Mouse (Mus musculus) splenic B cell, adult 2 months (primary cell): ENCODE data around the gene Unkl.
"Not testable (repeated sequence)": the region's sequence is repeated elsewhere in the genome, so short reads cannot be mapped to it uniquely, and the experiment has no call there.

Experiments used
- DNase-seq: peaks from one replicate; pipeline ENCODE4 v3.0.0-alpha.2; 2011; ENCODE audit warnings: low read depth, low spot score
- H3K27me3 ChIP-seq: 2 replicates; pipeline ENCODE4 v1.6.1; 2012; ENCODE audit warnings: mild to moderate bottlenecking, low read length, moderate library complexity, mixed read lengths; ENCODE audit not compliant: control insufficient read depth, poor library complexity, insufficient read depth, severe bottlenecking
- H3K36me3 ChIP-seq: 2 replicates; pipeline ENCODE4 v1.6.1; 2012; ENCODE audit warnings: mild to moderate bottlenecking, low read length, moderate library complexity, mixed read lengths; ENCODE audit not compliant: control insufficient read depth, poor library complexity, insufficient read depth, severe bottlenecking

Unkl gene

DNA sequence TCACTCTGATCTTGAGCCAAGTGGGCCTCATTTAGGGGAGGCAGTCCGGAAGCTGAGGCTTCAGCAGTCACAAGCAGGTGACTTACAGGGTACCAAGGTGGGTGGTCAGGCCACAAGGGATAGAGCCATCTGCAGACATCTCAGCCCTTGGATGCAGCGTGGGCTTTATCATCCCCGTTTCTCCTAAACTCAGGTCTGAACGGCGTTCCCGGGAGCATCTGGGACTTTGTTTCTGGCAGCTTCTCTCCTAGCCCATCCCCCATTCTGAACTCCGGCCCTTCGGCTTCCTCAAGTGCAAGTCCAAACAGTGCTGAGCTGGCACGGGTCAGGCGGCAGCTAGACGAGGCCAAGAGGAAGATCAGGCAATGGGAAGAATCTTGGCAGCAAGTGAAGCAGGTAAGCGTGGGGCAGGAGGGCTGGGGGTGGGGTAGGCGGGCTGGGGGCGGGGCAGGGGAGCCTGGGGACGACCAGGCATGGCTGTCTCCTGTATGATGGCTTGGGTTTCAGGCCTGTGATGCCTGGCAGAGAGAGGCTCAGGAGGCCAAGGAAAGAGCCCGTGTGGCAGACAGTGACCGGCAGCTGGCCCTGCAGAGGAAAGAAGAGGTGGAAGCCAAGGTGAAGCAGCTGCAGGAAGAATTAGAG, 41.9 kb downstream of the Unkl start:
- H3K36me3 ChIP-seq, DNase-seq, H3K27me3 ChIP-seq: not testable (repeated sequence)

DNA sequence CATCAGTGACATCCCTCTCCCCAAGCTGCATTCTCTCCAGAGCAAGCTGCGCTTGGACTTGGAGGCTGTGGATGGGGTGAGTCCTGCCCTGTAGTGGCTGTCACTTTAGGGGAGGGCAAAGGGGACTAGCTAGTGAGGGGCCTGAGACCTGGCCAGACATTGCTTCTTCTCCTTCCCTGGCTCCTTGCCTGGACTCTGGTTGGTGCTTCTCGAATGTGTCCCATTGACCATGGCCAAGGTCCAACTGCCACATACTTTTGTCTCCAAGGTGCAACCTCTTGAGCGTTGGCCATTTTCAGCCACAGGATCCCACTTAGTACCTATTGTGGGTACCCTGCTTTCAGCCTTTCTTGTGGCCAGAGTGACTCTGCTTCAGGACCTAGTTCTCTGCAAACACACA, 42.5 kb downstream of the Unkl start:
- Histone ChIP-seq H3K36me3 (peaks cover 5% of the 10 kb centered on the region), H3K27me3 (no peaks in the 10 kb centered on the region)
- DNase-seq: no peak

DNA sequence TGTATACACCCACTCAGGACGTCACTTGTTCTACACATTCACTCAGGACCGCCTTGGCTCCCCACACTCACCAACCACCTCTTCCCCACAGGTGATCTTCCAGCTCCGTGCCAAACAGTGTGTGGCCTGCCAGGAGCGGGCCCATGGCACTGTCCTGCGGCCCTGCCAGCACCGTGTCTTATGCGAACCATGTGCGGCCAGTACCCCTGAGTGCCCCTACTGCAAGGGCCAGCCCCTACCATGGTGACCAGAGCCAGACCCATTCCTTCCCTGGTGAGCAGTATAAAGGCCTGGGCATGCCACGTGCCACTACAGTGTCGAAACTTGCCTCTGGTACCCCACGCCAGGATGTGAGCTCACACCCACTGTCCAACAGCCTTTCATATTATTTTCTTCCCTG, 43.4 kb downstream of the Unkl start:
- DNase-seq, H3K27me3 ChIP-seq: not testable (repeated sequence)

DNA sequence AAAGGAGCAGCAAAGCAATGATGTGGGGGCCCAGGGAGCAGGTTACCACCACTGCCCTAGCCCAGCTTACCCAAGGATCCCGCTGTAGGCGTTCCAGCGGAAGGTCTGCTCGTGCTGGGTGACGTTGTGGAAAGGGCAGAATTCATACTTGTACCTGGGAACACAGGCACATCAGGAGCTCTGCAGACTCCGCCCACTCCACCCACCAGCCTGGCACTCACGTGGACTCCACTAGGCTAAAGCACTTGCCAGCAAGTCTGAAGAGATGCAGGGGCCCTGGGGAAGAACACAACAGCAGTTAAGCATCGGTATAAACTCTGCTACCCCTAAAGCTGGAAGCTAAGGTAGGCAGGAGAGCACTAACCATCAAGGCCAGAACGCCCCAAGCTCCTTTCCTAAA, 47.4 kb downstream of the Unkl start:
- DNase-seq: no peak
- H3K27me3 ChIP-seq: no peaks in the 10 kb centered on the region

More for the DNA sequence above, 43.4 kb downstream of the Unkl start:
- not testable (repeated sequence) for H3K36me3 ChIP-seq

GRCm38 (mm10) chr17:25239695-25240636, 51.8 kb downstream of the Unkl start, which contains the start of the genes Gnptg and Tsr3:
Gnptg (minus strand) TSS chr17:25240124.
Tsr3 (plus strand) TSS chr17:25240170.
- DNase-seq: peak; percentile 89
- no peaks in the 10 kb centered on the region; the same call in 1 of the 2 replicates for H3K36me3 ChIP-seq

More for the DNA sequence above, 47.4 kb downstream of the Unkl start:
- H3K36me3 ChIP-seq: peaks cover 1% of the 10 kb centered on the region; the same call in 1 of the 2 replicates

DNA sequence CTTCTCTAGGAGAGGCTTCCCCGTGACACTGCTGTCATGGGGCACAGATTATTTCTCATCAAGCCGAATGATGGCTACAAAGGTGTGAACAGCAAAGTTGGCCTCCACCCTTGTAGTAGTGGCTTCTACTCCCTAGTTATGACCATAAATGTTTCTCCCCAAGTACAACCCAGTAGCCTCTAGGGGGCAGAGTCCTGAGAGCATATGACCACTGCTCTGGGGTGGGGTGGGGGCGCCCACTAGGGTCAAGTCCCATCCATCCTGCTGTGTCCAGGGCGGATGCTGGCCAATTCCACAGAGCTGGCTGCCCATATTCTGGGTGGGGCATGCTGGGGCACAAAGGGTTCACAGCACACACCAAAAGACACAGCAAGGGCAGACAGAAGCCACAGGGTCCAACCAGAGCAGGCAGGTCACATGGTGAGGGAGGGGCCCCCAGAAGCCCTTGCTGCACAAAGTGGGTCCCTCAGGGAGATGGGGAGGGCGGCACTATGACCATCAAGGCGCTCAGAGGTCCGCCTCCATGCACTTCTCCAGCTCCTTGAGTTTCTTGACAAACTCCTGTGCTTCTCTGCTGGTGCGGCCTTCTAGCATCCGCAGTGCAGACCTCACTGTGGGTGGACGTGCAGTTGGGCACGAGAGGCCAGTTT, 55.1 kb downstream of the Unkl start:
- Histone ChIP-seq H3K27me3 (no peaks in the 10 kb centered on the region), H3K36me3 (no peaks in the 10 kb centered on the region; the same call in 1 of the 2 replicates)
- no peak for DNase-seq

More at GRCm38 (mm10) chr17:25239695-25240636, 51.8 kb downstream of the Unkl start, which contains the start of the genes Gnptg and Tsr3:
- H3K27me3 ChIP-seq: no peaks in the 10 kb centered on the region

DNA sequence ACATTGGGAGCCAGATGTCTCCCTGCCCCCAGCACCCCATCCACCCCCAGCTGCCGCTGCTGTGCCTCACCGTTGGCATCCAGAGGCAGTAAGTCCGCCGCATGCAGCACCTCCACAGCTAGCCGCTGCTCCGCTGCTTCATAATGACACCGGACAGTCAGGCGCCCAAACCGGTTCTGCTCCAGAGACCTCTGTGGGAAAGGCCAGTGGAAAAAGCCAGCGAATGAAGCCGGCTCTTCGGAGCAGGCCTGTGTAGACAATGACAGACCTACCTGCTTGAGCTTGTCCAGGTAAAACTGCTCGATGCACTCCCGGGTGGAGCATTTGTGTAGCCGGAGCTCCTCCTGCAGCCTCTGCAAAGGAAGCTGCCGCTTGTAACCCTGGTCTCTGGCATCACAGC, 56.0 kb downstream of the Unkl start:
- no peak for DNase-seq
- Histone ChIP-seq H3K36me3 (no peaks in the 10 kb centered on the region; the same call in 1 of the 2 replicates), H3K27me3 (no peaks in the 10 kb centered on the region)

DNA sequence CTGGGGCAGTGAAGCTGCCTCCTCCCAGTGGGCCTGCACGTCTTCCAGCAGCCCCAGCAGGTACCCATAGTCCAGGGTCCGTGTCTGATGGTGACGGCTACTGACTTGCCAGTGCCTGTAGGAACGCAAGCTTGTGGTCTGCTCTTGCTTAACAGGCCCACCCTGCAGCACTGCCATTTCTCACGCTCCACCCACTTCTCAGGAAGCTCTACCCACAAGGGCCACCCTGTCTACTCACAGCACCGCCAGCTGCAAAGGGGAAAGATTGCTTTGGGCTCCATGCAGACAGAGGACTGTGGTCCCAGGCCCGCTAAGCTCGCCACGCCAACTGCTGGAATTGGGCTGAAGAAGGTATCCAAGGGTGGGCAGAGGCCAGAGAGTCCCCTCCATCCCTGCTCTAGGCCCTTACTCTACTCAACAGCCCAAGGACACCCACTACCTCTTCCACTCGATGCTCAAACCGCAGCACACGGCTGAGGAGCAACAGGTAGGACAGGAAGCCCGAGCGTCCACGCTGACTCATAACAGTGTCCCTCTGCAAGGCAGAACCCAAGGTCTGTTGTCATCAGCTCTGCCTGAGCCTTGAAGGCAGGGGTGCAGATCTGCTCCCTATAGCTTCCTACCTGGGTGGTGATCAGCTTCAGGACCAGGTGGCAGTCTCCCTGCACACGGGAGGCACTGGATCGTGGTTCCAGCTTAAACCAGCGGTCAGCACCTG, 60.0 kb downstream of the Unkl start:
- DNase-seq: no peak
- Histone ChIP-seq H3K36me3 (no peaks in the 10 kb centered on the region; the same call in 1 of the 2 replicates), H3K27me3 (no peaks in the 10 kb centered on the region)

DNA sequence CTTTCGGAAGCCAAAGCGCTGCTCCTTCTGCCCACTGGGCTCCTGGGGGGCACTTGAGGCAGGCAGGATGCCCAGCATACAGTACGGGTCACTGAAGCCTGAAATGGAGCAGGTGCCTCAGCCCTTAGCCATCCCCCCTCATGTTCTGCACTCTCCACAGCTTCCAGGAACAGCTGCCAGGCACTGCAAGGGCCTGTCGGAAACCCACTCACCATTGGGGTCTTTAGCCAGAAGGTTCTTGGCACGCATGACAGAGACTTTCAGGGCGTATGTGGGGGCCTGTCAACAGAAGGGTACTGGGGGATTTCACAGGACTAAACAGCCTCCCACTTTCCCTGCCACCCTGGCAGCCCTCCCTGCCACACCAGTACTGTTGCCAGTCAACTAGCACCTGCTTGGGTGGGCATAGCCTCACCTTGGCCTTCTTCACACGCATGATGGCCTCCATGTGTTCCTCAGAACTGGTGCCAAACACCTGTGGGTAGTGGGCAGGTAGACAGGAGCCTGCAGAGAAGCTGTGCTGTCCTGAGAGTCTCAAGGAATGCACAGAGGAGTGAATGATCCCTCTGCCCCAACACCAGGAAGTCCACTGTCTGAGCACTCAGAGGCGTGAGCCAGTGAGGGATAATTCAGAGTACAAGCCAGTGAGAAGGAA, 62.1 kb downstream of the Unkl start:
- H3K27me3 ChIP-seq: no peaks in the 10 kb centered on the region; the same call in 1 of the 2 replicates

GRCm38 (mm10) chr17:25252643-25253042, 64.4 kb downstream of the Unkl start:
- DNase-seq: no peak
- Histone ChIP-seq H3K27me3 (no peaks in the 10 kb centered on the region; the same call in 1 of the 2 replicates), H3K36me3 (no peaks in the 10 kb centered on the region)

More for the DNA sequence above, 62.1 kb downstream of the Unkl start:
- no peaks in the 10 kb centered on the region for H3K36me3 ChIP-seq
- no peak for DNase-seq

DNA sequence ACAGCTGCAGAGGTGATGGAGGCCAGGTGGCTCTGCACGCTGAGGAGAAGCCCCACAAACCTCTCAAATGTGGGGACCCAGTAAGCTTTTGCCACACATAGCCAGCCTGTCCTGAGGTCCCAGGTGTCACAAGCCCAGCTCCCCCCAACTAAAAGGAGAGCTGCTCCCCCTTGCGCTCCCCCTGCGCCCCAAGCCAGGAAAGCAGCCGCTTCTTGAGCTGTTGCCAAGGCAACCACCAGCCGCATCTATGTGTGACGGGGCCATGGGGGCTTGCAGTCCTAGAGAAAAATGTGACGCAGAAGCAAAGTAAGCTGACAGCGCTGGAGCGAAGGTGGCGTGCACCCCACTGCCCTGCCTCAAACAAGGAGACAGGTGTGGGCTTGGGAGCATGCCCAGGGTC, 65.6 kb downstream of the Unkl start:
- Histone ChIP-seq H3K36me3 (no peaks in the 10 kb centered on the region), H3K27me3 (no peaks in the 10 kb centered on the region; the same call in 1 of the 2 replicates)
- no peak for DNase-seq

DNA sequence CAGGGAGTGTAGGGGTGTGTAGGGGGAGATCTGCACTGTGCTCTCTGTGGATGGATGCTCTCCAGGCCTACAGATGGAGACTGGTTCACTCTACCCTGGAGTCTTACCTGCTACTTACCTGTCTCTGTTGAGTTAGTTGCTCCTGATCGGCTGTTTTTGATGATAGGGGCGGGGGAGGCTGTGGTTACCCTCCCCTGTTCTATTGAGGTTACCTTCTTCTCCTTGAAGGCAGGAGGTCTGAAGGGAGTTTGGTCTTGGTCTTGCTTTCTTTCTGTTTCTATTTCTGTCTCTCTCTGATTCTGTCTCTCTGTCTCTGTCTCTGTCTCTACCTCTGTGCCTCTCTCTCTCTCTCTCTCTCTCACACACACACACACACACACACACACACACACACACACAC, 66.9 kb downstream of the Unkl start:
- Histone ChIP-seq H3K27me3 (no peaks in the 10 kb centered on the region; the same call in 1 of the 2 replicates), H3K36me3 (peaks cover 2% of the 10 kb centered on the region; the same call in 1 of the 2 replicates)
- no peak for DNase-seq

GRCm38 (mm10) chr17:25256140-25256754, 68.0 kb downstream of the Unkl start, which contains the start of gene Baiap3:
Baiap3 (minus strand) TSS chr17:25256364.
- Histone ChIP-seq H3K27me3 (no peaks in the 10 kb centered on the region; the same call in 1 of the 2 replicates), H3K36me3 (peaks cover 2% of the 10 kb centered on the region; the same call in 1 of the 2 replicates)
- no peak for DNase-seq
